Mouse (Mus musculus) urinary bladder, adult 2 months (tissue): ENCODE results near the gene Trmt61a. TPM values are rescaled to one million over a fixed set of nuclear protein-coding genes. Genes with fewer than 3 reads are reported as not detected.

Experiments
- DNase-seq: peaks from one replicate; pipeline ENCODE4 v3.0.0; 2022; ENCODE audit warnings: low spot score
- polyA plus RNA-seq: library from polyadenylated mRNA; depleted of rRNA; stranded (reverse); fragments of >200 nt; gene quantifications from 2 replicates; pipeline ENCODE4 v1.2.3, GENCODE M21; 2012

Trmt61a gene
- polyA plus RNA-seq, 1 experiment, result 25.1 TPM

DNA sequence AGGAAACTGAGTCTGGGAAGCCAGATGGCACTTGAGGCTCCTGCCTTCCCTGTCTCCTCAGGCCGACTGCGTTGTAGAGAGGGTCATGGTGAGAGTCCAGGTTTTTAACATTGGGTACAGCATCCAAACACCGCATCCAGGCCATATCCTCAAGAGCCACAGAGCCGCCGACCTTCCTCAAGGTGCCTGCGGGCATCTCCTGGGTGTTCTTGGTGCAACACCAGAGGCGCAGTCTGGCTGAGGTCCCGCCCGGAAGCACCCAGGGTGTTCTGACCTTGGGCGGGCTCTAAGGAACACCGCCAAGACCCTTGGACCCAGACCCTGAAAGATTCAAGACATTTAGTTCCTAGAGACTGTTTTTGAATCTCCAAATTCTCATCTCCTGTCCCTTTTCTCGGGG is 5.3 kb upstream of the Trmt61a start:
- DNase-seq, result no peak

- DNase-seq, result no peak
These were observed 2.9 kb upstream of the Trmt61a start for GRCm38 (mm10) chr12:111674850-111675486.

GRCm38 (mm10) chr12:111675797-111676580 is 1.9 kb upstream of the Trmt61a start:
- no peak for DNase-seq

DNA sequence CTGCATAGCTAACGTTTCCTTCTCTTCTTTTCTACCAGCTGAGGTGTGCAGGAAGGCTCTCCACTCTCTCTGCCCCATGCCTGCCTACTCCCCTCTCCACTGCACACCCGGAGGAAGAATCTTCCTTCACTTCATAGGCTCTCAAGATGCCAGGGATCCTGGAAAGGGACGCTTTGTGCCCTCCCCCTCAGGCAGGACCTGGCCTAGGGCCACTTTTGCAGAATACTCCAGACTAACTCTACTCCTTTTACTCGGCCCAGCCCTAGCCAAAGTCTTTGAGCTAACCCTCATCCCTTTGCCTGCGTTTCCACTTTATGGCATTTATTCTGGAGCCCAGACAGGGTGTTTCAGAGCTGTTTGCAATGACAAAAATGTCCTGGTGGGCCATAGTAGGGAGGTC is 484 bp upstream of the Trmt61a start:
- no peak for DNase-seq

DNA sequence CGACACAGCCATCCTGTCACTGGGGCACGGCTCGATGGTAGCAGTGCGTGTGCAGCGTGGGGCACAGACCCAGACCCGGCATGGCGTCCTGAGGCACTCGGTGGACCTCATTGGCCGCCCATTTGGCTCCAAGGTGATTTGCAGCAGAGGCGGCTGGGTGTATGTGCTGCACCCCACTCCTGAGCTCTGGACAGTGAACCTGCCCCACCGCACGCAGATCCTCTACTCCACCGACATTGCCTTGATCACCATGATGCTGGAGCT is 697 bp downstream of the Trmt61a start:
- DNase-seq, result no peak

- no peak for DNase-seq
These were observed 1.1 kb downstream of the Trmt61a start for GRCm38 (mm10) chr12:111678997-111679396.

- DNase-seq, result no peak
These were observed 2.8 kb downstream of the Trmt61a start for GRCm38 (mm10) chr12:111680661-111681060.

GRCm38 (mm10) chr12:111681305-111681704 is 3.4 kb downstream of the Trmt61a start:
- no peak for DNase-seq

DNA sequence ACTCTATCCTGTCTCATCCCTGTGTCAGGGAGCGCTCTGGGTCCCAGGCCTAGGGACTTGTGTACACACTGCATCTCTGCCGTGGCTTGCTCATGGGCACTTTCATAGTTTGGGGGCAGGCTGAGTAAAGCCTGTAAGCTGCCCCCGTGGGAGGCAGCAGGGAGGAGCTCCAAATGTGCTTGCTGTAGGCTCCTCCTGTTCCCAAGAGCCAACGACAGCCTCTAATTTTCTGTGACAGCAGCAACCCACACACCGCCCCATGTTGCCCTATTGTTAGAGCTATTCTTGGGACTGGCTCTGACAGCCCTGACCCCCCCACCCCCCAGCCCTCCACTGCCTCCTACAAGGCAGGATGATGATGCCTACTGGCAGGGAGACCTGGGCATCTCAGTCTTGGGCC is 4.1 kb downstream of the Trmt61a start:
- DNase-seq, result no peak

- DNase-seq, result no peak
These were observed 4.9 kb downstream of the Trmt61a start for GRCm38 (mm10) chr12:111682806-111683205.

GRCm38 (mm10) chr12:111686390-111686789 is 8.5 kb downstream of the Trmt61a start:
- DNase-seq, result no peak

GRCm38 (mm10) chr12:111687350-111688068 is 9.6 kb downstream of the Trmt61a start:
- DNase-seq, result no peak

- no peak for DNase-seq
These were observed 10.1 kb downstream of the Trmt61a start for GRCm38 (mm10) chr12:111688069-111688428.

- no peak for DNase-seq
These were observed 11.5 kb downstream of the Trmt61a start for GRCm38 (mm10) chr12:111689426-111689825.

GRCm38 (mm10) chr12:111691346-111691872 is 13.5 kb downstream of the Trmt61a start:
- no peak for DNase-seq

DNA sequence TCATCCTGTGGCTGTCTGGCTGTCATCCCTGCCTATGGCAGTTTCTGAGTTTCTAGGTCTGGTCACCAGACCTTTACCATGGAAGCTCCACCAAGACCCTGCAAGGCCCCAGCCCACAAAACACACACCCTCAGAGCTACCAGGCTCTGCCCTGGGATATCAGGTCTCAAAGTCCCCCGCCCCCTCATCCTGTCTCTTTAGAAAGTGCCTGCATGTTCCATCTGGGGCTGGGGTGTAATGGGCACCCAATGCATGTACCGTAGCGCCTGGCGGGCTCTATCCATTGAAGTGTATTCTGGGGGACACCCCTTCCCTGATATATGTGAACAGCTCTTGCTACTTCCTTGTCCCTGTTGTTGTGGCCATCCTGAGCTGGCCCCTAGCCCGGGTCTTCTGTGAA is 15.0 kb downstream of the Trmt61a start:
- DNase-seq, result no peak

- no peak for DNase-seq
These were observed 15.7 kb downstream of the Trmt61a start for GRCm38 (mm10) chr12:111693341-111694270.

DNA sequence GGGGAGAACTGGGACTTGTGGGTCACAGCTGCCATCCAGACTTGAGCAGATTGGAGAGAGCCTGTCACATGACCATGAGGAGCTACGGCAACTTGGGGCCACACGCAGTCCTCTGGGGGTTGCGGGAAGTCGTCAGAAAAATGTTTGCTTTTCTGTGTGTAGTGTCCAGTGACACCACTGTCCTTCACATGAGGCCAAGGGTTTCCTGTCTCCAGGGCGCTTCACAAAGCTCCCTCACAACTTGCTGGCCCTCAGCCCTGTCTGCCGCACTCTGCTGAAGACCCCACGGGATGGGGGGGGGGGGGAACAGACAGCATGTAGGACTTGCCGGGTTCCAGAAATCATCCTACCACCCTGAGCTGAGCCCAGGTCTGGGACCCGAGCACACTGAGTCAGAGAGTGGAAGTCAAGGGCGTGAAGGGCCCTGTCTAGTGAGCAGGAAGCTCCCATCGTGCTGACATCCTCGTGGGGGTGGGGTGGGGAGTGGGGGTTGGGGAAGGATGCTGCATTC is 16.4 kb downstream of the Trmt61a start:
- DNase-seq, result no peak

DNA sequence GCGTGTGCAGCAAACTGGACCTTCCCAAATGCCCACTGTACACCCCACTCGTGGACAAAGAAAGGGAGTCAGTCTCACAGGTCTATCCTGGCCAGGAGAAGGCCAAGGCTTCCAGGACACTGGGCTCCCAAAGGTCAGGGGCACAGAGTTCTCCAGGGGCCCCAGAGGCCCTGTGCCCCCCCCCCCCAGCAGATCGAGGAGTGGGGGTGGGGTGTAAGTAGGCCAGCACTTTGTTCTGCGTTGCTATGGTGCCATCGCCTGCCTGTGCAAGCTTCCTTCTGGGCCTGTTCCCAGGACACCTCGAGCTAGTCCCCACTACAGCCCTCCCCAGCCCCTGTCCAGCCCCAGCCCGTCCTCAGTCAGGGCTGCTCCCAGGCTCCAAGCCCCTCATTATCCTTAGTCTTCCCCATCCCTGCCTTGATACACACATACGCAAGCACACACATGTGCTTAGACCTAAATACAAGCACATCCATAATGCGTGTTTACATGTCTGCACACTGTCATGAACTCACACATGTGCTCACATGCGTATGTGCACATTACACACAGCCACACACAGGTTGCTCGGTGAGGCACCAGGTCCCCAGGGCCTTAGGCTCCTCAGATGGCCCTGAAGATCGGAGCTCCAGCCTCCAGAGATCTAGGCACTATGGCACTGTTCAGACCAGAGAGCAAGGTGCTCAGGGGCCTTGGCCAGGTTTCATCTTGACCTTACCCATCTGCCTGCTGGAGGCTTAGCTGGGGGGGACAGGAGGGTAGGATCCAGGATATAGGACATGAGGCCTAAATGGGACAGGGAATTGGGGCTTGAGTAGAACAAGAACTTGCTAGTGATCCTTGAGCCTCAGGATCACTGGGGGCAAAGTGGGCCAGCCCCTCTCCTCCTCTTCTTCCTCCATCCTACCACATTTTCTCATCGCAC is 17.2 kb downstream of the Trmt61a start:
- no peak for DNase-seq

GRCm38 (mm10) chr12:111696239-111696638 is 18.3 kb downstream of the Trmt61a start:
- no peak for DNase-seq
